Mouse (Mus musculus) bone marrow macrophage, adult 2 months (primary cell): Measurements from ENCODE around the gene Raph1. TPM values are rescaled to one million over a fixed set of nuclear protein-coding genes. Genes with fewer than 3 reads are reported as not detected.
"Not testable (repeated sequence)": the region's sequence is repeated elsewhere in the genome, so short reads cannot be mapped to it uniquely, and the experiment has no call there.

Experiments
- H3K27ac ChIP-seq: 2 replicates; pipeline ENCODE4 v1.5.1; 2012; ENCODE audit warnings: low read depth, low read length; ENCODE audit not compliant: insufficient read depth
- H3K4me1 ChIP-seq: 2 replicates; pipeline ENCODE4 v1.6.1; 2012; ENCODE audit warnings: low read length; ENCODE audit not compliant: control insufficient read depth, insufficient read depth
- H3K4me3 ChIP-seq: 2 replicates; pipeline ENCODE4 v1.5.1; 2012; ENCODE audit warnings: mild to moderate bottlenecking, low read length, moderate library complexity; ENCODE audit not compliant: insufficient read depth
- CTCF ChIP-seq: IDR thresholded peaks from 2 replicates; pipeline ENCODE4 v1.5.1; 2012; ENCODE audit warnings: low read depth, mild to moderate bottlenecking, low read length, moderate library complexity
- POLR2A ChIP-seq: IDR thresholded peaks from 2 replicates; pipeline ENCODE4 v1.6.1; 2012; ENCODE audit warnings: mild to moderate bottlenecking, low read depth, low read length, borderline replicate concordance
- polyA plus RNA-seq: library from polyadenylated mRNA; stranded (reverse); fragments of >200 nt; gene quantifications from 2 replicates; pipeline ENCODE4 v1.2.4, GENCODE M21; 2012; ENCODE audit not compliant: missing spikeins, insufficient read depth, insufficient read length

Gene Raph1
- polyA plus RNA-seq, 1 experiment: 67.6 TPM

DNA sequence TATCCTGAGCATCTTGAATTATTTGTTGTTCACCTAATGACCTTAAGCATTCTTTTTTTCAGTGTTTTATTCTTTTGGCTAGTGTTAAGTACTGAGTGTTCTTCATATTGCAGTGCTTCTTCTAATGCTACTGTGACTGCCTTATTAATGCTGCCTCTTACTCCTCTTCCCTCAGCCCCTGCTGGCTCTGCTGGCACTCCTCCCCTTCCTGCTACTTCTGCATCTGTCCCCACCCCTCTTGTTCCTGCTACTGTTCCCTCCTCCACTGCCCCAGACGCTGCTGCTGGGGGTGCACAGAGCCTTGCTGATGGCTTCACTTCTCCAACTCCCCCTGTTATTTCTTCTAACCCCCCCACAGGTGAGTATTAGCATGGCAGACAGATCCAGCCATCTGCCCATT is 117.0 kb downstream of the Raph1 start:
- Histone ChIP-seq H3K27ac (no peak overlapping the region), H3K4me1 (peaks cover 3% of the 10 kb centered on the region), H3K4me3 (no peak overlapping the region)
- TF ChIP-seq CTCF: no peak
- TF ChIP-seq POLR2A: no peak

GRCm38 (mm10) chr1:60447067-60447466 is 119.8 kb downstream of the Raph1 start:
- no peak overlapping the region for H3K27ac ChIP-seq
- no peak for TF ChIP-seq POLR2A
- no peak for TF ChIP-seq CTCF
- no peak overlapping the region for H3K4me3 ChIP-seq
- peaks cover 2% of the 10 kb centered on the region for H3K4me1 ChIP-seq

GRCm38 (mm10) chr1:60441438-60441837 is 125.5 kb downstream of the Raph1 start:
- H3K27ac ChIP-seq, H3K4me1 ChIP-seq, H3K4me3 ChIP-seq: not testable (repeated sequence)

GRCm38 (mm10) chr1:60432497-60432896 is 134.4 kb downstream of the Raph1 start:
- TF ChIP-seq CTCF (no peak), POLR2A (no peak)
- H3K4me1 ChIP-seq: no peaks in the 10 kb centered on the region
- no peak overlapping the region for H3K4me3 ChIP-seq
- no peak overlapping the region for H3K27ac ChIP-seq

Other genes starting within 250 kb of the Raph1 start
- gene Cyp20a1, start 223.8 kb downstream of the Raph1 start, polyA plus RNA-seq: 20.6 and 21.6 TPM in 2 replicates
- gene Abi2, start 157.5 kb downstream of the Raph1 start, polyA plus RNA-seq: 14.8 and 16.3 TPM in 2 replicates
- 71.4 and 77.5 TPM in 2 replicates for gene Cd28, start 149.7 kb upstream of the Raph1 start, polyA plus RNA-seq